Mouse (Mus musculus): ENCODE measurements at regions not wholly inside any gene's neighbourhood (a gene's known extent, or its start where the extent isn't known, plus 50 kb on each side); places are given as distances from the start of the nearest gene placed in this dataset.

- no peak overlapping the region for H3K27ac ChIP-seq
- H3K9me3 ChIP-seq (replicated peaks) = no peaks in the 10 kb centered on the region
- no peak overlapping the region for H3K4me3 ChIP-seq
- 68% methylated on average over 7 of the region's 7 CpGs for WGBS
- H3K36me3 ChIP-seq = no peaks in the 10 kb centered on the region
- peaks cover 10% of the 10 kb centered on the region for H3K4me1 ChIP-seq
- ATAC-seq (ENCODE audit: low FRiP score) = no peak
- no peaks in the 10 kb centered on the region for H3K27me3 ChIP-seq
- no peak overlapping the region for H3K9ac ChIP-seq
- no peak overlapping the region for H3K4me2 ChIP-seq (replicated peaks)
Observed at GRCm38 (mm10) chr15:36399355-36400012, 608.1 kb downstream of the Zfp706 start.

- Histone ChIP-seq H3K4me3 (no peak overlapping the region), H3K4me2 (replicated peaks) (no peak overlapping the region), H3K27ac (no peak overlapping the region), H3K27me3 (no peaks in the 10 kb centered on the region), H3K4me1 (peaks cover 10% of the 10 kb centered on the region), H3K9me3 (replicated peaks) (no peaks in the 10 kb centered on the region), H3K9ac (no peak overlapping the region), H3K36me3 (no peaks in the 10 kb centered on the region)
- 74% methylated on average over 9 of the region's 9 CpGs for WGBS
- no peak for ATAC-seq (ENCODE audit: low FRiP score)
Observed at GRCm38 (mm10) chr15:36398099-36398982, 609.2 kb downstream of the Zfp706 start.

GRCm38 (mm10) chr15:36396791-36397190 is 610.8 kb downstream of the Zfp706 start:
- Histone ChIP-seq H3K4me2 (replicated peaks) (no peak overlapping the region), H3K4me3 (no peak overlapping the region), H3K9ac (no peak overlapping the region), H3K4me1 (peaks cover 10% of the 10 kb centered on the region), H3K27me3 (no peaks in the 10 kb centered on the region), H3K27ac (no peak overlapping the region), H3K36me3 (no peaks in the 10 kb centered on the region), H3K9me3 (replicated peaks) (no peaks in the 10 kb centered on the region)
- 91% methylated on average over 6 of the region's 6 CpGs for WGBS
- ATAC-seq (ENCODE audit: low FRiP score) = no peak

- ATAC-seq (ENCODE audit: low FRiP score) = no peak
Observed at GRCm38 (mm10) chr15:36396245-36396644, 611.3 kb downstream of the Zfp706 start.

GRCm38 (mm10) chr15:36395672-36396050 is 611.9 kb downstream of the Zfp706 start:
- Histone ChIP-seq H3K27me3 (no peaks in the 10 kb centered on the region), H3K4me3 (no peak overlapping the region), H3K27ac (no peak overlapping the region), H3K9me3 (replicated peaks) (no peaks in the 10 kb centered on the region), H3K4me2 (replicated peaks) (no peak overlapping the region), H3K9ac (no peak overlapping the region), H3K36me3 (no peaks in the 10 kb centered on the region), H3K4me1 (peaks cover 10% of the 10 kb centered on the region)
- ATAC-seq (ENCODE audit: low FRiP score) = no peak
- 75% methylated on average over 4 of the region's 4 CpGs for WGBS

More at GRCm38 (mm10) chr15:36396245-36396644, 611.3 kb downstream of the Zfp706 start:
- Histone ChIP-seq H3K27me3 (no peaks in the 10 kb centered on the region), H3K4me2 (replicated peaks) (no peak overlapping the region), H3K4me1 (peaks cover 10% of the 10 kb centered on the region), H3K27ac (no peak overlapping the region), H3K4me3 (no peak overlapping the region), H3K9me3 (replicated peaks) (no peaks in the 10 kb centered on the region), H3K9ac (no peak overlapping the region), H3K36me3 (no peaks in the 10 kb centered on the region)
- WGBS = 65% methylated on average over 2 of the region's 2 CpGs

GRCm38 (mm10) chr15:36394914-36395671 is 612.5 kb downstream of the Zfp706 start:
- ATAC-seq (ENCODE audit: low FRiP score) = no peak
- no peak overlapping the region for H3K4me2 ChIP-seq (replicated peaks)
- no peak overlapping the region for H3K4me3 ChIP-seq
- H3K9ac ChIP-seq = no peak overlapping the region
- peaks cover 5% of the 10 kb centered on the region for H3K4me1 ChIP-seq
- no peaks in the 10 kb centered on the region for H3K36me3 ChIP-seq
- no peaks in the 10 kb centered on the region for H3K27me3 ChIP-seq
- 88% methylated on average over 8 of the region's 8 CpGs for WGBS
- H3K9me3 ChIP-seq (replicated peaks) = no peaks in the 10 kb centered on the region
- H3K27ac ChIP-seq = no peak overlapping the region

- Histone ChIP-seq H3K4me2 (replicated peaks) (no peak overlapping the region), H3K4me1 (no peaks in the 10 kb centered on the region), H3K9ac (no peak overlapping the region), H3K36me3 (no peaks in the 10 kb centered on the region), H3K4me3 (no peak overlapping the region), H3K9me3 (replicated peaks) (no peaks in the 10 kb centered on the region), H3K27ac (no peak overlapping the region), H3K27me3 (no peaks in the 10 kb centered on the region)
- no peak for ATAC-seq (ENCODE audit: low FRiP score)
- WGBS = 71% methylated on average over 4 of the region's 4 CpGs
Observed at GRCm38 (mm10) chr15:36389775-36390174, 617.8 kb downstream of the Zfp706 start.

- Histone ChIP-seq H3K9ac (no peak overlapping the region), H3K4me3 (peak overlapping the region; percentile 13), H3K27ac (no peak overlapping the region), H3K36me3 (no peaks in the 10 kb centered on the region), H3K27me3 (peaks cover 19% of the 10 kb centered on the region), H3K4me1 (peaks cover 10% of the 10 kb centered on the region; the same call in 1 of the 2 replicates), H3K9me3 (replicated peaks) (no peaks in the 10 kb centered on the region; the same call in 1 of the 2 replicates), H3K4me2 (replicated peaks) (peak overlapping the region; percentile 43)
- WGBS = 4% methylated on average over 8 of the region's 8 CpGs
- ATAC-seq (ENCODE audit: low FRiP score) = no peak
Observed at GRCm38 (mm10) chr15:36381228-36381671, 626.3 kb downstream of the Zfp706 start.

GRCm38 (mm10) chr15:36380461-36381227 is 626.9 kb downstream of the Zfp706 start:
- H3K4me1 ChIP-seq = peaks cover 10% of the 10 kb centered on the region; the same call in 1 of the 2 replicates
- no peak overlapping the region for H3K9ac ChIP-seq
- H3K4me3 ChIP-seq = peak overlapping the region; percentile 13
- WGBS = 9% methylated on average over 17 of the region's 17 CpGs
- H3K9me3 ChIP-seq (replicated peaks) = no peaks in the 10 kb centered on the region; the same call in 1 of the 2 replicates
- ATAC-seq (ENCODE audit: low FRiP score) = no peak
- H3K4me2 ChIP-seq (replicated peaks) = peak overlapping the region; percentile 43
- no peak overlapping the region for H3K27ac ChIP-seq
- H3K27me3 ChIP-seq = peaks cover 20% of the 10 kb centered on the region
- H3K36me3 ChIP-seq = no peaks in the 10 kb centered on the region

- ATAC-seq (ENCODE audit: low FRiP score) = no peak
- no peak overlapping the region for H3K9ac ChIP-seq
- peaks cover 28% of the 10 kb centered on the region for H3K4me1 ChIP-seq
- peaks cover 30% of the 10 kb centered on the region for H3K27me3 ChIP-seq
- H3K36me3 ChIP-seq = no peaks in the 10 kb centered on the region
- WGBS = 86% methylated on average over 4 of the region's 4 CpGs
- H3K4me2 ChIP-seq (replicated peaks) = no peak overlapping the region
- H3K27ac ChIP-seq = no peak overlapping the region
- no peaks in the 10 kb centered on the region; the same call in 1 of the 2 replicates for H3K9me3 ChIP-seq (replicated peaks)
- no peak overlapping the region for H3K4me3 ChIP-seq
Observed at GRCm38 (mm10) chr15:36378640-36379039, 628.9 kb downstream of the Zfp706 start.

GRCm38 (mm10) chr15:36376551-36376950 is 631.0 kb downstream of the Zfp706 start:
- Histone ChIP-seq H3K27ac (no peak overlapping the region), H3K4me3 (no peak overlapping the region), H3K9me3 (replicated peaks) (no peaks in the 10 kb centered on the region; the same call in 1 of the 2 replicates), H3K4me1 (peaks cover 26% of the 10 kb centered on the region), H3K9ac (no peak overlapping the region), H3K4me2 (replicated peaks) (no peak overlapping the region), H3K36me3 (no peaks in the 10 kb centered on the region), H3K27me3 (peaks cover 24% of the 10 kb centered on the region)
- no peak for ATAC-seq (ENCODE audit: low FRiP score)
- WGBS = 78% methylated on average over 6 of the region's 6 CpGs

All from hindbrain, embryonic 12.5 days (tissue).